ENCODE assay signal across 18 mouse cellular contexts in genomic region chr12:116813012-116813411, GRCm38 (mm10).
A peak's percentile ranks its signal among the peaks of the same experiment; 100 is the strongest.
DNase-seq lines count a peak whose midpoint lies in the region; ATAC-seq lines count a peak whose summit lies in the region.
"Had no signal": no experiment of that assay in that cellular context is flagged by ENCODE, and none has a peak within 500 bp of the region (broad histone marks: within the 10 kb centered on the region; RNA-seq: fewer than 3 reads in every experiment).

No protein-coding gene starts in this region.

- WGBS in forebrain, embryonic 14.5 days = 78% methylated on average over 5 of the region's 5 CpGs
- 89% methylated on average over 5 of the region's 5 CpGs for WGBS in forebrain, embryonic 10.5 days

- H3K4me3 ChIP-seq in forebrain, embryonic 14.5 days (ENCODE audit: low read depth, low read length) = no peak overlapping the region
- no peak overlapping the region for H3K4me3 ChIP-seq in forebrain, embryonic 10.5 days
- H3K4me3 ChIP-seq: lung, embryonic 15.5 days; neural tube, embryonic 12.5 days had no signal

- no peaks in the 10 kb centered on the region for H3K4me1 ChIP-seq in forebrain, embryonic 14.5 days (ENCODE audit: control insufficient read depth, insufficient read depth, low read length)
- no peaks in the 10 kb centered on the region for H3K4me1 ChIP-seq in forebrain, embryonic 10.5 days
- H3K4me1 ChIP-seq: lung, embryonic 15.5 days; neural tube, embryonic 12.5 days had no signal

- H3K4me2 ChIP-seq in forebrain, embryonic 14.5 days (ENCODE audit: low read length) = no peak overlapping the region
- H3K4me2 ChIP-seq: heart, embryonic 11.5 days; lung, embryonic 15.5 days; neural tube, embryonic 12.5 days had no signal

- no peak overlapping the region for H3K27ac ChIP-seq in forebrain, embryonic 14.5 days (ENCODE audit: low read depth, low read length)
- no peak overlapping the region for H3K27ac ChIP-seq in forebrain, embryonic 10.5 days
- H3K27ac ChIP-seq: lung, embryonic 15.5 days; macrophage; neural tube, embryonic 12.5 days had no signal

- intact Hi-C loops in left cerebral cortex, postnatal 4 days (cut with DNase I) = no loop called here

- H3K36me3 ChIP-seq in forebrain, embryonic 14.5 days (ENCODE audit: control insufficient read depth, insufficient read depth, low read length) = no peaks in the 10 kb centered on the region
- no peaks in the 10 kb centered on the region for H3K36me3 ChIP-seq in forebrain, embryonic 10.5 days (replicated peaks)
- H3K36me3 ChIP-seq: lung, embryonic 15.5 days; neural tube, embryonic 12.5 days had no signal

- peak; percentile 7 for DNase-seq in forebrain, embryonic 14.5 days (ENCODE audit: low spot score)
- no peak for DNase-seq in forebrain, embryonic 10.5 days (ENCODE audit: extremely low spot score, low spot score)
- peak; percentile 65 for DNase-seq in left cerebral cortex, adult 11 months (ENCODE audit: low spot score)
- no peak for DNase-seq in left cerebral cortex, postnatal 4 days
- DNase-seq in brain, adult 2 months (ENCODE audit: low read depth, low spot score) = peak; percentile 88
- peak; percentile 50 for DNase-seq in layer of hippocampus, adult 9-10 months (ENCODE audit: low spot score)
- DNase-seq in kidney, adult 9 months = no peak
- no peak for DNase-seq in thymus, postnatal 10 days (ENCODE audit: low spot score in 2 of 2)
- DNase-seq: cerebellum, adult 11 months; cerebellum, postnatal 14 days; kidney, adult 18-20 months; kidney, postnatal 25 days; thymus, adult 18-20 months had no signal

- no peak overlapping the region for H3K9ac ChIP-seq in forebrain, embryonic 14.5 days (ENCODE audit: low read length)
- H3K9ac ChIP-seq: lung, embryonic 15.5 days; neural tube, embryonic 12.5 days had no signal

- no peaks in the 10 kb centered on the region for H3K27me3 ChIP-seq in forebrain, embryonic 14.5 days (replicated peaks; ENCODE audit: control insufficient read depth, insufficient read depth, low read length)
- no peaks in the 10 kb centered on the region for H3K27me3 ChIP-seq in forebrain, embryonic 10.5 days (ENCODE audit: poor library complexity, severe bottlenecking)
- H3K27me3 ChIP-seq: lung, embryonic 15.5 days; neural tube, embryonic 12.5 days had no signal

- H3K9me3 ChIP-seq in forebrain, embryonic 14.5 days (replicated peaks; ENCODE audit: control insufficient read depth, low read length) = no peaks in the 10 kb centered on the region
- H3K9me3 ChIP-seq in forebrain, embryonic 10.5 days = no peaks in the 10 kb centered on the region
- H3K9me3 ChIP-seq: lung, embryonic 15.5 days; neural tube, embryonic 12.5 days had no signal

- no peak for ATAC-seq in forebrain, embryonic 14.5 days
- ATAC-seq: hindbrain, embryonic 16.5 days had no signal

Comparison
In these comparisons a context has a peak if more than half of its experiments do, and no peak if none do; other contexts are left out.
1. DNase-seq: peak in forebrain, embryonic 14.5 days (single experiment), left cerebral cortex, adult 11 months (single experiment), brain, adult 2 months (single experiment) and layer of hippocampus, adult 9-10 months (single experiment); none in forebrain, embryonic 10.5 days (single experiment), left cerebral cortex, postnatal 4 days (single experiment), kidney, adult 9 months (single experiment) and thymus, postnatal 10 days (0 of 2).